Mouse (Mus musculus) embryonic facial prominence, embryonic 14.5 days (tissue): ENCODE data around the gene Med11. TPM values are rescaled to one million over a fixed set of nuclear protein-coding genes. Genes with fewer than 3 reads are reported as not detected.

Experiments
- ATAC-seq: fragments of 200-750 bp; cut with Nextera tagmentation; 2 replicates; pipeline ENCODE4 v1.8.0; 2017; ENCODE audit warnings: low read depth, moderate number of reproducible peaks, moderate TSS enrichment
- DNase-seq: peaks from one replicate; pipeline ENCODE4 v3.0.0-alpha.2; 2015; ENCODE audit warnings: low spot score
- H3K27ac ChIP-seq: fragments of 300-500 bp; sonication (generic); replicated peaks from 2 replicates; pipeline ENCODE4 v1.5.1; 2014; ENCODE audit warnings: low read depth, mild to moderate bottlenecking, low read length, moderate library complexity
- H3K27me3 ChIP-seq: fragments of 300-500 bp; sonication (generic); replicated peaks from 2 replicates; pipeline ENCODE4 v1.6.1; 2014; ENCODE audit warnings: low read length; ENCODE audit not compliant: control insufficient read depth, insufficient read depth
- H3K36me3 ChIP-seq: fragments of 300-500 bp; sonication (generic); 2 replicates; pipeline ENCODE4 v1.6.1; 2014; ENCODE audit warnings: low read length, mixed read lengths; ENCODE audit not compliant: control insufficient read depth, insufficient read depth
- H3K4me1 ChIP-seq: fragments of 300-500 bp; sonication (generic); 2 replicates; pipeline ENCODE4 v1.6.1; 2014; ENCODE audit warnings: antibody characterized with exemption, low read length; ENCODE audit not compliant: control insufficient read depth, insufficient read depth
- H3K4me2 ChIP-seq: fragments of 300-500 bp; sonication (generic); 2 replicates; pipeline ENCODE4 v1.6.1; 2014; ENCODE audit warnings: low read depth, mild to moderate bottlenecking, low read length, moderate library complexity, mixed read lengths
- H3K4me3 ChIP-seq: fragments of 300-500 bp; sonication (generic); 2 replicates; pipeline ENCODE4 v1.5.1; 2014; ENCODE audit warnings: low read depth, mild to moderate bottlenecking, low read length
- H3K9ac ChIP-seq: fragments of 300-500 bp; sonication (generic); 2 replicates; pipeline ENCODE4 v1.6.1; 2014; ENCODE audit warnings: low read depth, mild to moderate bottlenecking, low read length, moderate library complexity, mixed read lengths
- H3K9me3 ChIP-seq: fragments of 300-500 bp; sonication (generic); 2 replicates; pipeline ENCODE4 v1.6.1; 2016; ENCODE audit warnings: low read length; ENCODE audit not compliant: control insufficient read depth
- WGBS: fragments of 180-500 bp; shearing (Covaris S2); extraction: QIAGEN DNeasy Blood & Tissue Kit; methylation state at CpG from one replicate; pipeline ENCODE4 v1.1.7; 2014; 5-methylcytosine and 5-hydroxymethylcytosine counted together
- polyA plus RNA-seq: library from polyadenylated mRNA; unstranded; fragments of >200 nt; fragmentation: Nextera tagmentation; extraction: Ambion mirVana; gene quantifications from 2 replicates; pipeline ENCODE4 v1.2.1, GENCODE M21; 2014

Gene Med11
- polyA plus RNA-seq, 1 experiment from 2014 or later: 37.0 TPM

DNA sequence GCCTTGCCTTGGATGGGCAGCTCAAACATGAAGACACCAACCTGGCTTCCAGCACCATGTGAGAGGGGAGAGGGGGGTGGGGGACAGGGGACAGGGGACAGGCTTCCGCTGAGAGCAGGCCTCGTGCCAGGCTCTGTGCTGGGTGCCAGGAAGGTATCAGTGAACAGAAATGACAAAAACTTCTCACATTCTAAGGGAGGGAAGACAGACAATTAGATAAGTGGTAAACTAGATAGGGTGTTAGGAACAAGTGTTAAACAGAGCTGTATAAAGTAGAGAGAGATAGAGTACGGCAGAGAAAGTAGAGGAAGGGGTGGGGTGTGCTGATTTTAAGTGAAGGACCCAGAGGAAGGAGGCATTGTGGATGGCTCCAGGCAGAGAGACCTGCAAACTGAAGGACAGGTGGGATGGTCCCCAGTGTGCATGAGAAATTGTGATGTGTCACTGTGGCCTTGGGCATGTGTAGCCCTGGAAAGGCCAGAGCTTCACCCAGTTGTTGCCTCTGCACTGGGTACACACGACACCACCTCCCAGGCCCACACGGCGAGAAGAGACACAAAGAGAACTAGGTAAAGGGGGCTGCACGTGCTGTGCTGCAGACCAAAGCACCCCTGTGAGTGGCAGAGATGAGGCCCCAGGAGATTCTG lies 12.9 kb upstream of the Med11 start:
- Histone ChIP-seq H3K4me1 (peaks cover 2% of the 10 kb centered on the region; the same call in 1 of the 2 replicates), H3K9ac (no peak overlapping the region), H3K27me3 (no peaks in the 10 kb centered on the region), H3K4me2 (no peak overlapping the region), H3K27ac (no peak overlapping the region), H3K36me3 (peaks cover 54% of the 10 kb centered on the region), H3K9me3 (no peaks in the 10 kb centered on the region), H3K4me3 (no peak overlapping the region)
- ATAC-seq (no peak), DNase-seq (no peak)
- WGBS: 84% methylated on average over 7 of the region's 7 CpGs

DNA sequence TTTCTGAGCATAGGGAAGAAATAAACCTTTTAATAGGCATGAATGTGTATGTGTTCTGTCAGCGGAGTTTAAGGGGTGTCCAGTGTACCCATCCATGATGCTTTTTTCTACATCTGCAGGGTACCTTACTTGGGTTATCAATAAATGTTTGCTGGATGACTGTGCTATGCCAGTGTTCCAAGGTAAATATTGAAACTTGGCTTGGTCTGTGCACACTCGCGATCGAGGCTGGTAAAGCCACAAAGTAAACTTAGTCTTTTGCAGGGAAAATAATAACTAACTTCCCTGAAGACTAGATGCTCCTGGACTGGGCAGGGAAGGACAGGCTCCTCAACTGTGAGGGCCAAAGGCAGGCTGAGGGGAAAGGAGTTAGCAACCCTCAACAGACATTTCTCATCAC lies 11.1 kb upstream of the Med11 start:
- peaks cover 54% of the 10 kb centered on the region for H3K36me3 ChIP-seq
- no peaks in the 10 kb centered on the region for H3K4me1 ChIP-seq
- WGBS: 91% methylated on average over 4 of the region's 4 CpGs
- H3K4me3 ChIP-seq: no peak overlapping the region
- no peak overlapping the region for H3K4me2 ChIP-seq
- ATAC-seq (no peak), DNase-seq (no peak)
- no peaks in the 10 kb centered on the region for H3K9me3 ChIP-seq
- H3K27me3 ChIP-seq: no peaks in the 10 kb centered on the region
- H3K9ac ChIP-seq: no peak overlapping the region
- no peak overlapping the region for H3K27ac ChIP-seq

DNA sequence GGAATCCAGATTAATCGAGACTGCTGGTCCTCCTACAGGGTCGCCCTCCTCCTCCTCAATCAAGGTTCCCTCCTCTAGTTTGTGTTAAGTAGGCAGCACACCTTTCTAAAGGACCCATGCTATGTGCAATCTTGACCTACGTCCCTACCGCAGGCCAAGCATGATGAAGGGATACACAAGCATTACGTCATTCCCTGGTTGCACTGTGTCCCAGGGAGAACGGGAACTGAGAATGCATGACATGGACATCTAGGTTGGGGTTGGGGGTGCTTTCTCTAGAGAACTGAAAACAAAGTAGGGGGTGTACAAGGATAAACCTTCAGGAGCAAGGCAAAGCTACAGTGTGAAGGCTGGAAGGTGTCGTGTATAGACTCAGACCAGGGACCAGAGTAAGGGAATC lies 9.8 kb upstream of the Med11 start:
- Histone ChIP-seq H3K9me3 (no peaks in the 10 kb centered on the region), H3K9ac (no peak overlapping the region), H3K4me1 (no peaks in the 10 kb centered on the region), H3K36me3 (peaks cover 42% of the 10 kb centered on the region), H3K4me2 (no peak overlapping the region), H3K4me3 (no peak overlapping the region), H3K27ac (no peak overlapping the region), H3K27me3 (no peaks in the 10 kb centered on the region)
- no peak for DNase-seq
- ATAC-seq: no peak
- 92% methylated on average over 7 of the region's 7 CpGs for WGBS

DNA sequence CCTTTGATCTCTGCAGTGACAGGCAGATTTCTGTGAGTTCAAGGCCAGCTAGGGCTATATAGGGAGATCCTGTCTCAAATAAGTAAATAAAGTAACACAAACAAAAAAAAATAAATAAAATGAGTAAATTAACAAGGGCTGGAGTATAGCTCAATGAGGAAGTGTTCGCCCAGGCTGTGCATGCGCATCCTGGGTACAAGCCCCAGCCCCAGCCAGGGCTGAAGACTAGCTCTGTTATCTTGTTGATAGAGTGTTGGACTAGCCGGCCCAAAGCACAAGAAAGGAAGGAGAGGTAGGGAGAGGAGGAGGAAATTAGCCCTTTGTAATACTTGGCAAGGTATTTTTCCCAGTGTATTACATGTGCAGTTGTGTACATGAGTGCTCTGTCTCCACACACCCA lies 7.8 kb upstream of the Med11 start:
- no peak overlapping the region for H3K9ac ChIP-seq
- H3K4me1 ChIP-seq: no peaks in the 10 kb centered on the region
- no peak overlapping the region for H3K4me2 ChIP-seq
- H3K27ac ChIP-seq: no peak overlapping the region
- H3K36me3 ChIP-seq: peaks cover 21% of the 10 kb centered on the region
- no peaks in the 10 kb centered on the region for H3K9me3 ChIP-seq
- WGBS: 90% methylated on average over 3 of the region's 3 CpGs
- no peaks in the 10 kb centered on the region for H3K27me3 ChIP-seq
- DNase-seq: no peak
- no peak for ATAC-seq
- no peak overlapping the region for H3K4me3 ChIP-seq

DNA sequence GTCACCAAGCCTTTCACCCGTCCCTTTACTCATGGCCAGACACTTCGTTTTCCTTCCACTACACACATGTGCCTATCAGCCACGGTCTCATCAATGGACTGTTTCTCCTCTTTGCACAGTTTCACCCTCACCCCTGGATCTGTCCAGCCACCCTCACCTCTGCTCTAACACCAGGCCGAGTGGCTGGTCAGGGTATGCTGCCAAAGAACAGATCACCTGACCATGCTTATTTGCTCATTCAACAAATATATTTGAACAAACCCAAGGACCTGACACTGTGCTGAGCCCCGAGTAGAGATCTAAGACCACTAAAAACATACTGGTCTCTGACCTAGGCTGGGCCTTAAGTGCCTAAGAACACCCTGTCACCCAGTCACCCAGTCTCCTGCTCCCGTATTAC lies 7.1 kb upstream of the Med11 start:
- Histone ChIP-seq H3K4me2 (no peak overlapping the region), H3K36me3 (peaks cover 15% of the 10 kb centered on the region), H3K27me3 (no peaks in the 10 kb centered on the region), H3K4me1 (no peaks in the 10 kb centered on the region), H3K9me3 (no peaks in the 10 kb centered on the region), H3K27ac (no peak overlapping the region), H3K4me3 (no peak overlapping the region), H3K9ac (no peak overlapping the region)
- DNase-seq (no peak), ATAC-seq (no peak)
- whole genome bisulfite sequencing: 79% methylated on average over 6 of the region's 6 CpGs

DNA sequence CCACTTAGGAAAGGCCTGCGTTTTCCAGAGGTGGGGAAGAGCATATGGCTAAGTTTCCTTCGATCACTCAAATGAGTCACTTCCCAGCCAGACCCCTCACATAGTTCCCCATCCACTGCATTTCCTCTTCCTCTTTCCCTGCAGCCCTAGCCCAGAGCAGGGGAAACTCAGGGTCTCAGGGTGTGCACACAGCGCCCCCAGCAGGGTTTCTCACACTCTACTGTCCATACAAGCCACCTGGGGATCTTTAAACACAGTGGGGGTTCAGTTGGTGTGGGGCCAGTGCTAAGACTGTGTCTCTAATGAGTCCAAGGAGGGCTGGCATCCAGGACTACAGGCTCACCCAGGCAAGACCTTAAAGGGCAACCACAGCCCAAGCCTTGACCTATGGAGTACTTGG lies 5.0 kb upstream of the Med11 start:
- no peak for ATAC-seq
- Histone ChIP-seq H3K4me1 (0 out of 2 replicates have a peak, but pooled peaks cover 3% of the 10 kb centered on the region), H3K27me3 (no peaks in the 10 kb centered on the region), H3K36me3 (no peaks in the 10 kb centered on the region), H3K4me3 (no peak overlapping the region), H3K27ac (no peak overlapping the region), H3K4me2 (no peak overlapping the region), H3K9ac (no peak overlapping the region), H3K9me3 (no peaks in the 10 kb centered on the region)
- DNase-seq: no peak
- WGBS: 49% methylated on average over 3 of the region's 3 CpGs

DNA sequence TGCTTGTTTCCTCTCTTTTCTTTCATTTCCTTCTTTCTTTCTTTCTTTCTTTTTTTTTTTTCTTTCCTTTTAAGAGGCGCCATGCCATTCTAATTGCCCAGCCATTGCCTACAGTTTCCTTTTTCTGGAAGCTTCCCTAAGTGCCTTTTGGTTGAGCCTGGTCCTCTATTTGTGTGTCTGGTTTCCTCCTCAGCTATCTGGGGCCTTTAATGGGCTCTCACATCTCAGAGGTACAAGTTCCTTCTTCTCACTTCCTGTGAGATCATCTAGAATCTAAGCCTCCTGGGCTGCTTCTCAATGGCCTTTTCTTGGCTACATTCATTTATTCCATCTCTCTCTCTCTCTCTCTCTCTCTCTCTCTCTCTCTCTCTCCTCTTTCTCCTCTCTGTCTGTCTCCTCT lies 4.3 kb upstream of the Med11 start:
- WGBS: 80% methylated on average over 1 of the region's 1 CpGs
- H3K36me3 ChIP-seq: no peaks in the 10 kb centered on the region
- DNase-seq (no peak), ATAC-seq (no peak)
- no peak overlapping the region for H3K4me2 ChIP-seq
- H3K27me3 ChIP-seq: no peaks in the 10 kb centered on the region
- H3K27ac ChIP-seq: no peak overlapping the region
- no peak overlapping the region for H3K9ac ChIP-seq
- no peaks in the 10 kb centered on the region for H3K9me3 ChIP-seq
- H3K4me3 ChIP-seq: no peak overlapping the region
- H3K4me1 ChIP-seq: 0 out of 2 replicates have a peak, but pooled peaks cover 3% of the 10 kb centered on the region

DNA sequence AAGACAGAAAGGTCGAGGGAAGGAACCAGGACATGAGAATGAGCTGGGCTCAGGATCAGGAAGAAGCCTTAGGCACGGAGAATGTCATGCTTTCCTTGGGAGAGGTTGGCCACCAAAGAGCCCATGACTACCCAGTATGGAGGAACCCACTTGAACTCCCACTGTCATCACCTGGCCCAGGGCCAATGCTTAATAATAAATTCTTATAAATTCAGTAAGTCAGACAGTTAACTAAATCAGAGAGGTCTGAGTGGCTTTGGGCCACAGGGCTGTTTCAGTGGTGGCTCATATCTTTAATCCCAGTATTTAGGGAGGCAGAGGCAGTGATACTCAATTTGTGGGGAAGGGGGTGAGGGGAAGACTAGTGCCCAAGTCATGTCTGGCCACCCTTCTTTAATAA lies 793 bp upstream of the Med11 start:
- Histone ChIP-seq H3K9ac (no peak overlapping the region), H3K4me3 (no peak overlapping the region), H3K27me3 (no peaks in the 10 kb centered on the region), H3K27ac (no peak overlapping the region), H3K4me1 (peaks cover 12% of the 10 kb centered on the region; the same call in 1 of the 2 replicates), H3K9me3 (no peaks in the 10 kb centered on the region), H3K36me3 (0 out of 2 replicates have a peak, but pooled peaks cover 9% of the 10 kb centered on the region), H3K4me2 (peak overlapping the region; percentile 63; the same call in 1 of the 2 replicates)
- no peak for DNase-seq
- ATAC-seq: no peak
- 88% methylated on average over 2 of the region's 2 CpGs for WGBS
